Mouse (Mus musculus) CH12.LX (cell line): Measurements from ENCODE around the gene Gm28048.

Experiments used
- CHD1 ChIP-seq: IDR thresholded peaks from 2 replicates; pipeline ENCODE4 v1.6.1; 2012; ENCODE audit warnings: low read depth, low read length, improper control_type of control experiment, inconsistent platforms
- CTCF ChIP-seq, 2 experiments: IDR thresholded peaks in 1 of 2; conservative IDR thresholded peaks in 1 of 2; 2 replicates each; pipeline ENCODE4 v1.5.1; 2011 to 2012; ENCODE audit warnings: low read depth in 2 of 2, low read length in 2 of 2, improper control_type of control experiment in 1 of 2, inconsistent platforms in 1 of 2, mild to moderate bottlenecking in 1 of 2, moderate library complexity in 1 of 2
- EP300 ChIP-seq: IDR thresholded peaks from 2 replicates; pipeline ENCODE4 v1.6.1; 2011; ENCODE audit warnings: low read length, improper control_type of control experiment
- MAFK ChIP-seq: IDR thresholded peaks from 2 replicates; pipeline ENCODE4 v1.6.1; 2011; ENCODE audit warnings: low read length, improper control_type of control experiment; ENCODE audit not compliant: insufficient replicate concordance
- POLR2A ChIP-seq: IDR thresholded peaks from 2 replicates; pipeline ENCODE4 v1.6.1; 2011; ENCODE audit warnings: low read depth, mild to moderate bottlenecking, improper control_type of control experiment, low read length
- SIN3A ChIP-seq: IDR thresholded peaks from 2 replicates; pipeline ENCODE4 v1.6.1; 2012; ENCODE audit warnings: low read length, improper control_type of control experiment, inconsistent platforms
- USF1 ChIP-seq: IDR thresholded peaks from 2 replicates; pipeline ENCODE4 v1.6.1; 2014; ENCODE audit warnings: low read depth, mild to moderate bottlenecking, inconsistent platforms, low read length, improper control_type of control experiment
- ZNF384 ChIP-seq: IDR thresholded peaks from 2 replicates; pipeline ENCODE4 v1.6.1; 2012; ENCODE audit warnings: low read depth, low read length, improper control_type of control experiment, inconsistent platforms

DNA sequence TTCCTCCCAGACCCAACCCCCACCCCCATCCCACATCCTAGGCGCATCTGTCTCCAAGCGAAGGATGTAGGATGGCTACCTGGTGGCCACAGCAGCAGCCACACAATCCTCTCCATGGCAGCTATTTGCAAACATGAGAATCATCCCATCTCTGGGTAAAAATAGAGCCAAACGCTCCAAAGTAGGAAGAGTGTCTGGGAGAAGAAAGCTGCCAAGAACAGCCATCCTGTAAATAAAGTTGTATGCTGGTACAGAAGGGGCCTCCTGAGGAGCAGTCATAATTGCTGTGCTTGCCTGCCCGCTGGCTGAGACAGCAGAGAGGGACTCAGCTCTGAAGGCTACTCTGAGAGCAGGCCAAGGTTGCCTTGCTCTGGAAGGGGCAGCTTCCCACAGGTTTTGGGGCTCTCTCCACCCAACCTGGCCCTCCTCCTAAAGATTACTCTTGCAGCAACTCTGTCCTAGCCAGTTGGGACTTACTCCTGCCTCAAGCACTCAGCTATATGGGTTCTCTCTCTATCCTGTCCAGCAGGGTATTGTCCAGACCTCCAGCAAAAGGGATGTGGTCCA is 154.3 kb downstream of the Gm28048 start:
- TF ChIP-seq POLR2A, result no peak
- no peak for TF ChIP-seq CTCF (conservative IDR thresholded peaks at IDR 0.05 in 1 of 2, IDR thresholded peaks at IDR 0.05 in 1 of 2; ENCODE audit: low read depth in 2 of 2, low read length in 2 of 2)
- TF ChIP-seq ZNF384, result no peak
- TF ChIP-seq SIN3A, result no peak
- no peak for TF ChIP-seq MAFK
- no peak for TF ChIP-seq USF1
- TF ChIP-seq EP300, result no peak
- no peak for TF ChIP-seq CHD1
